Mouse (Mus musculus) adrenal gland (tissue): Measurements from ENCODE around the gene Slc9a3.

Experiments used
- intact Hi-C: fragments of 180-260 bp; cut with DNase I; formaldehyde crosslinking; loops from one replicate; pipeline ENCODE4 v1.15.1; 2025

The Slc9a3 gene

GRCm38 (mm10) chr13:74144120-74144884 is 23.0 kb downstream of the Slc9a3 start:
- intact Hi-C loops, result no loop called here

- intact Hi-C loops, result no loop called here
These were observed 24.8 kb downstream of the Slc9a3 start for GRCm38 (mm10) chr13:74145983-74146622.

GRCm38 (mm10) chr13:74147327-74147726 is 26.1 kb downstream of the Slc9a3 start:
- intact Hi-C loops, result no loop called here

GRCm38 (mm10) chr13:74166348-74167056 is 45.2 kb downstream of the Slc9a3 start:
- intact Hi-C loops, result loop anchor here (10.0 kb wide), 1 partner anchor 192 kb away; no protein-coding TSS in a partner anchor

GRCm38 (mm10) chr13:74167057-74167413 is 45.8 kb downstream of the Slc9a3 start:
- intact Hi-C loops, result loop anchor here (10.0 kb wide), 1 partner anchor 192 kb away; no protein-coding TSS in a partner anchor

- intact Hi-C loops, result loop anchor here (10.0 kb wide), 1 partner anchor 193 kb away; no protein-coding TSS in a partner anchor
These were observed 46.2 kb downstream of the Slc9a3 start for GRCm38 (mm10) chr13:74167492-74167891.

GRCm38 (mm10) chr13:74169446-74170164 is 48.3 kb downstream of the Slc9a3 start:
- intact Hi-C loops, result loop anchor here (10.0 kb wide), 1 partner anchor 195 kb away; no protein-coding TSS in a partner anchor

GRCm38 (mm10) chr13:74172036-74172435 is 50.8 kb downstream of the Slc9a3 start:
- intact Hi-C loops, result no loop called here

GRCm38 (mm10) chr13:74183011-74183695 is 61.9 kb downstream of the Slc9a3 start:
- intact Hi-C loops, result no loop called here

- intact Hi-C loops, result loop anchor here (2.0 kb wide), 1 partner anchor 108 kb away; no protein-coding TSS in a partner anchor
These were observed 71.4 kb downstream of the Slc9a3 start for GRCm38 (mm10) chr13:74192613-74193012.

GRCm38 (mm10) chr13:74196451-74196850 is 75.2 kb downstream of the Slc9a3 start:
- intact Hi-C loops, result no loop called here

GRCm38 (mm10) chr13:74208317-74208985 is 87.2 kb downstream of the Slc9a3 start, which contains the start of gene Exoc3:
Gene Exoc3 (minus strand): TSS chr13:74208732.
- intact Hi-C loops, result no loop called here

GRCm38 (mm10) chr13:74208986-74209345 is 87.7 kb downstream of the Slc9a3 start:
- intact Hi-C loops, result no loop called here

GRCm38 (mm10) chr13:74218441-74218840 is 97.2 kb downstream of the Slc9a3 start:
- intact Hi-C loops, result no loop called here
